Mouse (Mus musculus): Measurements from ENCODE around the gene Gimap7. TPM values are rescaled to one million over a fixed set of nuclear protein-coding genes. Genes with fewer than 3 reads are reported as not detected.
A peak's percentile ranks its signal among the peaks of the same experiment; 100 is the strongest.

Gene Gimap7
- polyA plus RNA-seq (2016; fragmentation: Nextera tagmentation; extraction: Ambion mirVana): not detected in 2 replicates

GRCm38 (mm10) chr6:48718455-48718854, at the start of gene Gimap7, which contains the start of gene Gm28053:
Gene Gimap7 (plus strand): TSS chr6:48718621.
Gene Gm28053 (plus strand): TSS chr6:48718607.
- no peak for DNase-seq (ENCODE audit: low spot score)
- H3K4me1 ChIP-seq: no peaks in the 10 kb centered on the region
- H3K9me3 ChIP-seq (replicated peaks): no peaks in the 10 kb centered on the region
- H3K27ac ChIP-seq (replicated peaks): no peak within 1 kb of the TSS
- H3K27me3 ChIP-seq (ENCODE audit: low read depth, poor library complexity, severe bottlenecking): no peaks in the 10 kb centered on the region
- WGBS: 59% methylated on average over 2 of the region's 2 CpGs
- no peak within 1 kb of the TSS for H3K4me3 ChIP-seq
- H3K36me3 ChIP-seq: no peaks in the 10 kb centered on the region

GRCm38 (mm10) chr6:48669446-48669969, 48.9 kb upstream of the Gimap7 start:
- no peak overlapping the region for H3K27ac ChIP-seq (replicated peaks)
- no peaks in the 10 kb centered on the region for H3K27me3 ChIP-seq (ENCODE audit: low read depth, poor library complexity, severe bottlenecking)
- no peak for DNase-seq (ENCODE audit: low spot score)
- no peaks in the 10 kb centered on the region for H3K36me3 ChIP-seq
- H3K9me3 ChIP-seq (replicated peaks): no peaks in the 10 kb centered on the region
- H3K4me3 ChIP-seq: no peak overlapping the region
- no peaks in the 10 kb centered on the region for H3K4me1 ChIP-seq
- WGBS: 79% methylated on average over 2 of the region's 2 CpGs

GRCm38 (mm10) chr6:48674291-48675058, 43.9 kb upstream of the Gimap7 start:
- peaks cover 11% of the 10 kb centered on the region for H3K4me1 ChIP-seq
- no peak overlapping the region for H3K27ac ChIP-seq (replicated peaks)
- H3K27me3 ChIP-seq (ENCODE audit: low read depth, poor library complexity, severe bottlenecking): no peaks in the 10 kb centered on the region
- no peak overlapping the region for H3K4me3 ChIP-seq
- no peaks in the 10 kb centered on the region for H3K36me3 ChIP-seq
- WGBS: 95% methylated on average over 9 of the region's 9 CpGs
- no peak for DNase-seq (ENCODE audit: low spot score)
- no peaks in the 10 kb centered on the region for H3K9me3 ChIP-seq (replicated peaks)

GRCm38 (mm10) chr6:48675400-48675930, 43.0 kb upstream of the Gimap7 start:
- WGBS: 47% methylated on average over 10 of the region's 10 CpGs
- peak overlapping the region; percentile 34 for H3K4me3 ChIP-seq

GRCm38 (mm10) chr6:48675931-48676859, 42.2 kb upstream of the Gimap7 start, which contains the start of gene Gimap9:
Gene Gimap9 (plus strand): TSS chr6:48676129.
- Histone ChIP-seq H3K4me1 (peaks cover 11% of the 10 kb centered on the region), H3K36me3 (no peaks in the 10 kb centered on the region), H3K4me3 (peak within 1 kb of the TSS; percentile 34), H3K27me3 (ENCODE audit: low read depth, poor library complexity, severe bottlenecking) (no peaks in the 10 kb centered on the region), H3K27ac (replicated peaks) (peak within 1 kb of the TSS; percentile 63), H3K9me3 (replicated peaks) (no peaks in the 10 kb centered on the region)
- WGBS: 18% methylated on average over 13 of the region's 13 CpGs
- peak; percentile 22 for DNase-seq (ENCODE audit: low spot score)

More at GRCm38 (mm10) chr6:48675400-48675930, 43.0 kb upstream of the Gimap7 start:
- Histone ChIP-seq H3K36me3 (no peaks in the 10 kb centered on the region), H3K27ac (replicated peaks) (peak overlapping the region; percentile 63; the same call in 1 of the 2 replicates), H3K4me1 (peaks cover 11% of the 10 kb centered on the region), H3K27me3 (ENCODE audit: low read depth, poor library complexity, severe bottlenecking) (no peaks in the 10 kb centered on the region), H3K9me3 (replicated peaks) (no peaks in the 10 kb centered on the region)
- no peak for DNase-seq (ENCODE audit: low spot score)

GRCm38 (mm10) chr6:48676860-48677415, 41.5 kb upstream of the Gimap7 start:
- WGBS: 86% methylated on average over 5 of the region's 5 CpGs
- DNase-seq (ENCODE audit: low spot score): no peak
- Histone ChIP-seq H3K27me3 (ENCODE audit: low read depth, poor library complexity, severe bottlenecking) (no peaks in the 10 kb centered on the region), H3K36me3 (no peaks in the 10 kb centered on the region), H3K27ac (replicated peaks) (no peak overlapping the region), H3K9me3 (replicated peaks) (no peaks in the 10 kb centered on the region), H3K4me3 (no peak overlapping the region), H3K4me1 (peaks cover 11% of the 10 kb centered on the region)

GRCm38 (mm10) chr6:48677492-48678345, 40.7 kb upstream of the Gimap7 start:
- no peak overlapping the region for H3K4me3 ChIP-seq
- H3K4me1 ChIP-seq: peaks cover 11% of the 10 kb centered on the region
- DNase-seq (ENCODE audit: low spot score): no peak
- no peaks in the 10 kb centered on the region for H3K27me3 ChIP-seq (ENCODE audit: low read depth, poor library complexity, severe bottlenecking)
- no peaks in the 10 kb centered on the region for H3K36me3 ChIP-seq
- H3K27ac ChIP-seq (replicated peaks): no peak overlapping the region
- H3K9me3 ChIP-seq (replicated peaks): no peaks in the 10 kb centered on the region
- WGBS: 93% methylated on average over 17 of the region's 17 CpGs

- 86% methylated on average over 4 of the region's 4 CpGs for WGBS
Measured at GRCm38 (mm10) chr6:48678391-48678790, 40.0 kb upstream of the Gimap7 start.

GRCm38 (mm10) chr6:48679701-48680100, 38.7 kb upstream of the Gimap7 start:
- DNase-seq (ENCODE audit: low spot score): no peak
- WGBS: 86% methylated on average over 6 of the region's 6 CpGs
- no peak overlapping the region for H3K27ac ChIP-seq (replicated peaks)
- H3K36me3 ChIP-seq: no peaks in the 10 kb centered on the region
- H3K9me3 ChIP-seq (replicated peaks): no peaks in the 10 kb centered on the region
- no peaks in the 10 kb centered on the region for H3K27me3 ChIP-seq (ENCODE audit: low read depth, poor library complexity, severe bottlenecking)
- no peak overlapping the region for H3K4me3 ChIP-seq
- H3K4me1 ChIP-seq: peaks cover 11% of the 10 kb centered on the region

More at GRCm38 (mm10) chr6:48678391-48678790, 40.0 kb upstream of the Gimap7 start:
- Histone ChIP-seq H3K27me3 (ENCODE audit: low read depth, poor library complexity, severe bottlenecking) (no peaks in the 10 kb centered on the region), H3K36me3 (no peaks in the 10 kb centered on the region), H3K9me3 (replicated peaks) (no peaks in the 10 kb centered on the region), H3K4me3 (no peak overlapping the region), H3K4me1 (peaks cover 11% of the 10 kb centered on the region), H3K27ac (replicated peaks) (no peak overlapping the region)
- DNase-seq (ENCODE audit: low spot score): no peak

GRCm38 (mm10) chr6:48680421-48680820, 38.0 kb upstream of the Gimap7 start:
- Histone ChIP-seq H3K4me3 (no peak overlapping the region), H3K27me3 (ENCODE audit: low read depth, poor library complexity, severe bottlenecking) (no peaks in the 10 kb centered on the region), H3K36me3 (no peaks in the 10 kb centered on the region), H3K4me1 (peaks cover 13% of the 10 kb centered on the region), H3K9me3 (replicated peaks) (no peaks in the 10 kb centered on the region), H3K27ac (replicated peaks) (no peak overlapping the region)
- WGBS: 81% methylated on average over 5 of the region's 5 CpGs
- DNase-seq (ENCODE audit: low spot score): no peak

- Histone ChIP-seq H3K36me3 (no peaks in the 10 kb centered on the region), H3K9me3 (replicated peaks) (no peaks in the 10 kb centered on the region), H3K27me3 (ENCODE audit: low read depth, poor library complexity, severe bottlenecking) (no peaks in the 10 kb centered on the region), H3K27ac (replicated peaks) (no peak overlapping the region), H3K4me1 (peaks cover 3% of the 10 kb centered on the region; the same call in 1 of the 2 replicates), H3K4me3 (no peak overlapping the region)
- WGBS: 76% methylated on average over 3 of the region's 3 CpGs
- DNase-seq (ENCODE audit: low spot score): no peak
Measured at GRCm38 (mm10) chr6:48681472-48682090, 36.8 kb upstream of the Gimap7 start.

All from midbrain, embryonic 10.5 days (tissue).